Mouse (Mus musculus): Measurements from ENCODE around the gene Adh7. TPM values are rescaled to one million over a fixed set of nuclear protein-coding genes. Genes with fewer than 3 reads are reported as not detected.

Gene Adh7
- polyA plus RNA-seq, 1 experiment from 2014 or later = 0.19 TPM

GRCm38 (mm10) chr3:138264648-138265047 is 47.1 kb downstream of the Adh7 start:
- WGBS = 83% methylated on average over 3 of the region's 3 CpGs

GRCm38 (mm10) chr3:138270507-138270906 is 52.9 kb downstream of the Adh7 start:
- no peaks in the 10 kb centered on the region for H3K36me3 ChIP-seq
- 11% methylated on average over 1 of the region's 1 CpGs for WGBS
- DNase-seq (ENCODE audit: low spot score) = no peak
- no peaks in the 10 kb centered on the region for H3K9me3 ChIP-seq
- no peak overlapping the region for H3K27ac ChIP-seq
- H3K4me1 ChIP-seq = no peaks in the 10 kb centered on the region
- H3K27me3 ChIP-seq (ENCODE audit: insufficient read depth, poor library complexity, severe bottlenecking) = no peaks in the 10 kb centered on the region
- no peak overlapping the region for H3K4me3 ChIP-seq

More at GRCm38 (mm10) chr3:138264648-138265047, 47.1 kb downstream of the Adh7 start:
- Histone ChIP-seq H3K4me3 (no peak overlapping the region), H3K9me3 (no peaks in the 10 kb centered on the region), H3K27ac (no peak overlapping the region), H3K36me3 (no peaks in the 10 kb centered on the region), H3K4me1 (0 out of 2 replicates have a peak, but pooled peaks cover 10% of the 10 kb centered on the region), H3K27me3 (ENCODE audit: insufficient read depth, poor library complexity, severe bottlenecking) (no peaks in the 10 kb centered on the region)
- DNase-seq (ENCODE audit: low spot score) = no peak

GRCm38 (mm10) chr3:138271297-138271696 is 53.7 kb downstream of the Adh7 start:
- no peak overlapping the region for H3K4me3 ChIP-seq
- WGBS = 86% methylated on average over 2 of the region's 2 CpGs
- no peaks in the 10 kb centered on the region for H3K4me1 ChIP-seq
- DNase-seq (ENCODE audit: low spot score) = no peak
- no peaks in the 10 kb centered on the region for H3K9me3 ChIP-seq
- H3K36me3 ChIP-seq = no peaks in the 10 kb centered on the region
- no peaks in the 10 kb centered on the region for H3K27me3 ChIP-seq (ENCODE audit: insufficient read depth, poor library complexity, severe bottlenecking)
- H3K27ac ChIP-seq = no peak overlapping the region

- 80% methylated on average over 7 of the region's 7 CpGs for WGBS
- H3K27ac ChIP-seq = no peak overlapping the region
- no peaks in the 10 kb centered on the region for H3K27me3 ChIP-seq (ENCODE audit: insufficient read depth, poor library complexity, severe bottlenecking)
- H3K36me3 ChIP-seq = no peaks in the 10 kb centered on the region
- 0 out of 2 replicates have a peak, but pooled peaks cover 6% of the 10 kb centered on the region for H3K4me1 ChIP-seq
- no peaks in the 10 kb centered on the region for H3K9me3 ChIP-seq
- no peak overlapping the region for H3K4me3 ChIP-seq
- DNase-seq (ENCODE audit: low spot score) = no peak
These were observed 55.5 kb downstream of the Adh7 start for GRCm38 (mm10) chr3:138273080-138273479.

- no peaks in the 10 kb centered on the region for H3K27me3 ChIP-seq (ENCODE audit: insufficient read depth, poor library complexity, severe bottlenecking)
- no peak overlapping the region for H3K4me3 ChIP-seq
- H3K27ac ChIP-seq = no peak overlapping the region
- H3K36me3 ChIP-seq = no peaks in the 10 kb centered on the region
- no peaks in the 10 kb centered on the region for H3K9me3 ChIP-seq
- H3K4me1 ChIP-seq = 0 out of 2 replicates have a peak, but pooled peaks cover 6% of the 10 kb centered on the region
- DNase-seq (ENCODE audit: low spot score) = no peak
- 77% methylated on average over 3 of the region's 3 CpGs for WGBS
These were observed 57.5 kb downstream of the Adh7 start for GRCm38 (mm10) chr3:138275100-138275499.

GRCm38 (mm10) chr3:138282556-138282955 is 65.0 kb downstream of the Adh7 start:
- Histone ChIP-seq H3K36me3 (no peaks in the 10 kb centered on the region), H3K4me3 (no peak overlapping the region), H3K27ac (no peak overlapping the region), H3K9me3 (no peaks in the 10 kb centered on the region), H3K27me3 (ENCODE audit: insufficient read depth, poor library complexity, severe bottlenecking) (no peaks in the 10 kb centered on the region), H3K4me1 (no peaks in the 10 kb centered on the region)
- no peak for DNase-seq (ENCODE audit: low spot score)
- 89% methylated on average over 9 of the region's 9 CpGs for WGBS

Other genes with a start within 250 kb of the Adh7 start
- gene Dapp1, start 236.2 kb upstream of the Adh7 start, polyA plus RNA-seq (2016; fragmentation: Nextera tagmentation; extraction: Ambion mirVana) = 8.7 and 9.3 TPM in 2 replicates
- gene 1110002E22Rik, start 152.7 kb upstream of the Adh7 start, polyA plus RNA-seq (2016; fragmentation: Nextera tagmentation; extraction: Ambion mirVana) = 3.2 and 6.8 TPM in 2 replicates
- gene Gm5105, start 150.4 kb upstream of the Adh7 start, polyA plus RNA-seq (2016; fragmentation: Nextera tagmentation; extraction: Ambion mirVana) = 0.20 TPM in 1 of 2 replicates, not detected in the other
- 12.7 and 13.7 TPM in 2 replicates for gene Trmt10a, start 74.3 kb upstream of the Adh7 start, polyA plus RNA-seq (2016; fragmentation: Nextera tagmentation; extraction: Ambion mirVana)
- 9.0 and 19.0 TPM in 2 replicates for gene Mttp, start 72.8 kb upstream of the Adh7 start, polyA plus RNA-seq (2016; fragmentation: Nextera tagmentation; extraction: Ambion mirVana)
- gene 4930579F01Rik, start 23.9 kb upstream of the Adh7 start, polyA plus RNA-seq (2016; fragmentation: Nextera tagmentation; extraction: Ambion mirVana) = not detected in 2 replicates
- gene Adh1, start 43.2 kb downstream of the Adh7 start, polyA plus RNA-seq (2016; fragmentation: Nextera tagmentation; extraction: Ambion mirVana) = 0.99 and 1.0 TPM in 2 replicates
- gene Adh6a, start 95.5 kb downstream of the Adh7 start, polyA plus RNA-seq (2016; fragmentation: Nextera tagmentation; extraction: Ambion mirVana) = 0.17 TPM in 1 of 2 replicates, not detected in the other
- 1.7 and 2.9 TPM in 2 replicates for gene Adh6b, start 124.0 kb downstream of the Adh7 start, polyA plus RNA-seq (2016; fragmentation: Nextera tagmentation; extraction: Ambion mirVana)
- not detected in 2 replicates for gene Adh4, start 197.7 kb downstream of the Adh7 start, polyA plus RNA-seq (2016; fragmentation: Nextera tagmentation; extraction: Ambion mirVana)
- 177 and 216 TPM in 2 replicates for gene Adh5, start 225.3 kb downstream of the Adh7 start, polyA plus RNA-seq (2016; fragmentation: Nextera tagmentation; extraction: Ambion mirVana)

Data from heart, embryonic 10.5 days (tissue).